ENCODE assay signal across 1 mouse cellular context in genomic region chr11:80428381-80429008, GRCm38 (mm10).
TF ChIP-seq lines count a peak whose summit lies in the region.

Psmd11 (plus strand) TSS chr11:80428615.

TF ChIP-seq in CH12.LX, 34 proteins besides CTCF, POLR2A, EP300 and RAD21 (continued from another document):
- peak; percentile 77 for TF ChIP-seq IRF4 (IDR thresholded peaks at IDR 0.05; ENCODE audit: low read depth, low read length)
- TF ChIP-seq MXI1 (IDR thresholded peaks at IDR 0.05; ENCODE audit: low read depth, low read length), result 0 out of 2 replicates have a peak, but pooled peaks have one; percentile 12
- TF ChIP-seq MAFK (IDR thresholded peaks at IDR 0.05; ENCODE audit: insufficient replicate concordance, low read length), result no peak; the same call in 1 of the 2 replicates
- peak; percentile 85 for TF ChIP-seq SMC3 (IDR thresholded peaks at IDR 0.05; ENCODE audit: low read depth, low read length)
- peak; percentile 86; the same call in 1 of the 2 replicates for TF ChIP-seq GABPA (IDR thresholded peaks at IDR 0.05; ENCODE audit: insufficient replicate concordance, low read depth, low read length)
- peak; percentile 94 for TF ChIP-seq ZMIZ1 (IDR thresholded peaks at IDR 0.05; ENCODE audit: low read depth, low read length)
- no peak for TF ChIP-seq JUN (IDR thresholded peaks at IDR 0.05; ENCODE audit: insufficient read depth, low read depth, low read length)
- TF ChIP-seq ETS1 (conservative IDR thresholded peaks at IDR 0.05; ENCODE audit: low read depth, low read length), result no peak
- TF ChIP-seq POLR2AphosphoS2 (IDR thresholded peaks at IDR 0.05; ENCODE audit: low read depth, low read length), result peak; percentile 79; the same call in 1 of the 2 replicates
- TF ChIP-seq TCF12 (IDR thresholded peaks at IDR 0.05; ENCODE audit: low read depth, low read length), result peak; percentile 97
- peak; percentile 94 for TF ChIP-seq SIN3A (IDR thresholded peaks at IDR 0.05; ENCODE audit: low read length)
- peak; percentile 30; the same call in 1 of the 2 replicates for TF ChIP-seq CHD2 (IDR thresholded peaks at IDR 0.05; ENCODE audit: low read length)
TF ChIP-seq in CH12.LX: peak in this region for 20.
